Mouse (Mus musculus) forebrain, embryonic 16.5 days (tissue): Measurements from ENCODE around the gene Mfap5. TPM values are rescaled to one million over a fixed set of nuclear protein-coding genes. Genes with fewer than 3 reads are reported as not detected.

Source experiments
- ATAC-seq: fragments of 200-750 bp; cut with Nextera tagmentation; 2 replicates; pipeline ENCODE4 v1.8.0; 2017; ENCODE audit warnings: mild to moderate bottlenecking, moderate library complexity
- H3K27ac ChIP-seq: fragments of 300-500 bp; sonication (generic); 2 replicates; pipeline ENCODE4 v1.5.1; 2014; ENCODE audit warnings: low read length, control low read depth
- H3K27me3 ChIP-seq: fragments of 300-500 bp; sonication (generic); replicated peaks from 2 replicates; pipeline ENCODE4 v1.6.1; 2014; ENCODE audit warnings: low read length; ENCODE audit not compliant: control insufficient read depth, insufficient read depth
- H3K36me3 ChIP-seq: fragments of 300-500 bp; sonication (generic); 2 replicates; pipeline ENCODE4 v1.6.1; 2014; ENCODE audit not compliant: control insufficient read depth, insufficient read depth
- H3K4me1 ChIP-seq: fragments of 300-500 bp; sonication (generic); replicated peaks from 2 replicates; pipeline ENCODE4 v1.6.1; 2014; ENCODE audit warnings: low read length; ENCODE audit not compliant: control insufficient read depth, insufficient read depth
- H3K4me2 ChIP-seq: fragments of 300-500 bp; sonication (generic); 2 replicates; pipeline ENCODE4 v1.6.1; 2014; ENCODE audit warnings: mild to moderate bottlenecking, low read length, control low read depth
- H3K4me3 ChIP-seq: fragments of 300-500 bp; sonication (generic); replicated peaks from 2 replicates; pipeline ENCODE4 v1.5.1; 2014; ENCODE audit warnings: mild to moderate bottlenecking, low read length, control low read depth
- H3K9ac ChIP-seq: fragments of 300-500 bp; sonication (generic); replicated peaks from 2 replicates; pipeline ENCODE4 v1.6.1; 2014; ENCODE audit warnings: low read depth, low read length, control low read depth
- H3K9me3 ChIP-seq: fragments of 300-500 bp; sonication (generic); 2 replicates; pipeline ENCODE4 v1.6.1; 2016; ENCODE audit warnings: low read length; ENCODE audit not compliant: control insufficient read depth
- WGBS: fragments of 180-500 bp; shearing (Covaris S2); extraction: QIAGEN DNeasy Blood & Tissue Kit; methylation state at CpG from one replicate; pipeline ENCODE4 v1.1.7; 2014; 5-methylcytosine and 5-hydroxymethylcytosine counted together
- polyA plus RNA-seq: library from polyadenylated mRNA; unstranded; fragments of >200 nt; fragmentation: Nextera tagmentation; extraction: Ambion mirVana; gene quantifications from 2 replicates; pipeline ENCODE4 v1.2.1, GENCODE M21; 2015

Gene Mfap5
- polyA plus RNA-seq, 1 experiment from 2014 or later: 3.1 TPM

- ATAC-seq: peak; percentile 90
- Histone ChIP-seq H3K4me3 (peak overlapping the region; percentile 69), H3K9me3 (no peaks in the 10 kb centered on the region), H3K4me1 (peaks cover 24% of the 10 kb centered on the region), H3K4me2 (peak overlapping the region; percentile 49), H3K9ac (peak overlapping the region; percentile 84), H3K36me3 (no peaks in the 10 kb centered on the region), H3K27me3 (no peaks in the 10 kb centered on the region), H3K27ac (peak overlapping the region; percentile 97)
- under 1% methylated on average over 72 of the region's 111 CpGs for WGBS
Observed at GRCm38 (mm10) chr6:122486297-122487117, 19.1 kb upstream of the Mfap5 start.

GRCm38 (mm10) chr6:122490929-122491512, 14.6 kb upstream of the Mfap5 start:
- H3K9ac ChIP-seq: peak overlapping the region; percentile 56
- no peaks in the 10 kb centered on the region for H3K36me3 ChIP-seq
- no peaks in the 10 kb centered on the region for H3K9me3 ChIP-seq
- H3K27ac ChIP-seq: peak overlapping the region; percentile 64; the same call in 1 of the 2 replicates
- H3K4me2 ChIP-seq: peak overlapping the region; percentile 74
- H3K4me3 ChIP-seq: peak overlapping the region; percentile 46
- peaks cover 26% of the 10 kb centered on the region for H3K4me1 ChIP-seq
- H3K27me3 ChIP-seq: no peaks in the 10 kb centered on the region
- WGBS: 16% methylated on average over 15 of the region's 15 CpGs
- ATAC-seq: no peak

GRCm38 (mm10) chr6:122491557-122491956, 14.1 kb upstream of the Mfap5 start:
- H3K4me3 ChIP-seq: peak overlapping the region; percentile 46
- peak; percentile 54 for ATAC-seq
- peak overlapping the region; percentile 64; the same call in 1 of the 2 replicates for H3K27ac ChIP-seq
- H3K27me3 ChIP-seq: no peaks in the 10 kb centered on the region
- H3K4me1 ChIP-seq: peaks cover 31% of the 10 kb centered on the region
- H3K9me3 ChIP-seq: no peaks in the 10 kb centered on the region
- no peaks in the 10 kb centered on the region for H3K36me3 ChIP-seq
- H3K4me2 ChIP-seq: peak overlapping the region; percentile 74
- under 1% methylated on average over 16 of the region's 16 CpGs for WGBS
- H3K9ac ChIP-seq: peak overlapping the region; percentile 56

- Histone ChIP-seq H3K4me1 (peaks cover 31% of the 10 kb centered on the region), H3K27ac (no peak overlapping the region), H3K9ac (no peak overlapping the region), H3K27me3 (no peaks in the 10 kb centered on the region), H3K4me3 (no peak overlapping the region), H3K9me3 (no peaks in the 10 kb centered on the region), H3K4me2 (no peak overlapping the region), H3K36me3 (no peaks in the 10 kb centered on the region)
- 30% methylated on average over 6 of the region's 6 CpGs for WGBS
- no peak for ATAC-seq
Observed at GRCm38 (mm10) chr6:122492479-122492878, 13.2 kb upstream of the Mfap5 start.

- H3K4me2 ChIP-seq: no peak overlapping the region
- peaks cover 31% of the 10 kb centered on the region for H3K4me1 ChIP-seq
- no peak overlapping the region for H3K4me3 ChIP-seq
- H3K36me3 ChIP-seq: no peaks in the 10 kb centered on the region
- 19% methylated on average over 6 of the region's 6 CpGs for WGBS
- H3K27ac ChIP-seq: no peak overlapping the region; the same call in 1 of the 2 replicates
- H3K9ac ChIP-seq: no peak overlapping the region
- H3K9me3 ChIP-seq: no peaks in the 10 kb centered on the region
- ATAC-seq: no peak
- no peaks in the 10 kb centered on the region for H3K27me3 ChIP-seq
Observed at GRCm38 (mm10) chr6:122493799-122494472, 11.7 kb upstream of the Mfap5 start.

GRCm38 (mm10) chr6:122495082-122495881, 10.4 kb upstream of the Mfap5 start:
- Histone ChIP-seq H3K4me2 (peak overlapping the region; percentile 39), H3K27ac (peak overlapping the region; percentile 48), H3K9me3 (no peaks in the 10 kb centered on the region), H3K36me3 (no peaks in the 10 kb centered on the region), H3K4me3 (0 out of 2 replicates have a peak overlapping the region, but pooled peaks have one; percentile 0), H3K4me1 (peaks cover 31% of the 10 kb centered on the region), H3K27me3 (no peaks in the 10 kb centered on the region), H3K9ac (peak overlapping the region; percentile 2; the same call in 1 of the 2 replicates)
- peak; percentile 81 for ATAC-seq
- 3% methylated on average over 21 of the region's 21 CpGs for WGBS

GRCm38 (mm10) chr6:122496501-122496900, 9.1 kb upstream of the Mfap5 start:
- Histone ChIP-seq H3K9me3 (no peaks in the 10 kb centered on the region), H3K27ac (peak overlapping the region; percentile 48), H3K36me3 (no peaks in the 10 kb centered on the region), H3K4me3 (no peak overlapping the region), H3K27me3 (no peaks in the 10 kb centered on the region), H3K4me1 (peaks cover 25% of the 10 kb centered on the region), H3K4me2 (no peak overlapping the region), H3K9ac (no peak overlapping the region)
- peak; percentile 27; the same call in 1 of the 2 replicates for ATAC-seq
- 32% methylated on average over 5 of the region's 5 CpGs for WGBS

- Histone ChIP-seq H3K4me1 (peaks cover 25% of the 10 kb centered on the region), H3K4me2 (no peak within 1 kb of the TSS), H3K27me3 (no peaks in the 10 kb centered on the region), H3K4me3 (no peak within 1 kb of the TSS), H3K9ac (no peak within 1 kb of the TSS), H3K27ac (no peak within 1 kb of the TSS), H3K36me3 (no peaks in the 10 kb centered on the region), H3K9me3 (no peaks in the 10 kb centered on the region)
- ATAC-seq: no peak
- 72% methylated on average over 5 of the region's 5 CpGs for WGBS
Observed at GRCm38 (mm10) chr6:122498661-122499060, 7.0 kb upstream of the Mfap5 start, which contains the start of gene Rimklb. Gene Rimklb, minus strand, starts transcription at chr6:122498761.
